Mouse (Mus musculus): Measurements from ENCODE around the gene Krt36. TPM values are rescaled to one million over a fixed set of nuclear protein-coding genes. Genes with fewer than 3 reads are reported as not detected.

The Krt36 gene
- total RNA-seq, 2 experiments from 2014 or later: not detected

DNA sequence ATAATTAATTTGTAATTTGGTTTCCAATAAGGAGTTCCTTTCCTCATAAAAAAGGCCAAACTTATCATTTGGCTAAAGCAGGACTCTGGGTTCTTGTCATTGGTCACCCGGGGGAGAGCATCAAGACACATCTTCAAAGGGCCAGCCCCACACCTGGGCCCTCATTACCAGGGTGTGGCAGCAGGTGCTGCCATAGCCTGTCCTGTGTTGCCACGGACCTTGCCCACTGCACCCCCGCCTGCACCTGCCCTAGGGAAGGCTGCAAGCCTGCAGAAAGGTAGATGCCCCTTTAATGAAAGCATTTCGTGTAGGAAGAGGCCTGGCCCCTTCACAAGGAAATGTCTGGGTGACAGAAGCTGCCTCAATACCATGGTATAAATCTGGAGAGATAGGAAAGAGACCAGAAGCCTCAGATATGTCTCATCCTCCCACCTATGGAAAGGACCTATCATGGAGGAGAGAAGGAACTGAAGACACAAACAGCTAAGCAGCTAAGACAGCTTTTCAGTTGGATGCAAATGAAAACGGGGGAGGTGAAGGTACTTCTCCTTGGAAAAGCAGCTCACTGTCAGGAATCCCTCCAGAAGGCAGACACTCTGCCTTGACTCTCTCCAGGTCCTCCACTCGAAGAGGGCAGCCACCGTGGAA lies 16.9 kb downstream of the Krt36 start:
- no peak for DNase-seq (ENCODE audit: low spot score in 2 of 2)

DNA sequence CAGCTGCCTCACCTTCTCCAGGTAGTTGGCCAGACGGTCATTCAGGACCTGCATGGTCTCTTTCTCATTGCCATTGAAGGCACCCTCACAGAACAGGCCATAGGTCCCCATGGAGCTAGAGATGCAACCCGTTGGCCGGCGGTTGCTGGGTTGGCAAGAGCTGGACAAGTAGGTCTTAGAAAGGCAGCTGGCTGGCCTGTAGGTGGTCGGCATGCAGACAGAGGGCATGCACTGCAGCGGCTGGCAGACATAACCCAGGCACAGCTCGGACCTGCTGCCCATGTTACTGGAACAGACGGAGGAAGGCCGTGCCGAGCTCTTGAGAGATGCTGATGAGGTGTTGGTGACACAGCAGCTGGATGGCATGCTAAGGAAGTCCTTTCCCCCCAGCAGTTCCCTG lies 17.6 kb downstream of the Krt36 start, which contains the start of gene Krt32:
TSS of gene Krt32 (minus strand) at position 366 of the 400 bp plus-strand sequence.
- DNase-seq (ENCODE audit: low spot score in 2 of 2): no peak

- no peak for DNase-seq (ENCODE audit: low spot score in 2 of 2)
Measured at GRCm38 (mm10) chr11:100073873-100074272, 31.6 kb downstream of the Krt36 start.

DNA sequence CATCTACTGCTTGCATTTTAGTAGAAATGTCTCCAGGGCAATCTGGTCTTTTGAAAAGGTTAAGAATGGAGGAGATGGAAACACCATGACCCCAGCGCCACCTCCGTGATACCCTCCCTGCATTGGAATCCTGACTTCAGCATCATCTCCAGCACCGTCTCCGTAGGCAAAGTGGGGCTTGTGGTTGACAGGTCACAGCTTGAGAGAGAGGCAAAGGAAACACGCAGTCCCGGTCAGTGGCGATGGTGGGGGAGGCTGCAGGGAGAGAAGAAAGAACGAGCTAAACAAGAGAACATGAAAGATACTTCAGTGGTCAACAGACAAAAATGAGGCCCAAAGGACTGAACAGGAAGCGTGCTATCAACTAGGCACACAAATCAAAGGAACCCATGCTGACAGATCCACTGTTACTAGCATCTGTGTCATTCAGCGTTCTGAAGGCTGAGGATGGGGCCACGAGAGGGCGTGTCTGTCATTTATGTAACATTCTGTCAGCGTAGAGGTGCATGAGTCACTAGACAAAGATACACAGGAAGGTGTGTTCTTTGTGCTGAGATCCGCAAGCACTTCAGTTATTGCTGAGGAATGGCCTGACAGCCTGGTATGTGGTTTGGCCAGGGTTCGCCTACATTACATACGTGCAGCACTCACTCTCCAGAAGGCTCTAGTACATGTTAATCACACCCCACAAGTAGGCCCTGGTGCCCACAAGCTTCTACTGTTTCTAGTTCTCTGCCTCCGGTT lies 38.0 kb downstream of the Krt36 start:
- no peak for DNase-seq (ENCODE audit: low spot score in 2 of 2)

DNA sequence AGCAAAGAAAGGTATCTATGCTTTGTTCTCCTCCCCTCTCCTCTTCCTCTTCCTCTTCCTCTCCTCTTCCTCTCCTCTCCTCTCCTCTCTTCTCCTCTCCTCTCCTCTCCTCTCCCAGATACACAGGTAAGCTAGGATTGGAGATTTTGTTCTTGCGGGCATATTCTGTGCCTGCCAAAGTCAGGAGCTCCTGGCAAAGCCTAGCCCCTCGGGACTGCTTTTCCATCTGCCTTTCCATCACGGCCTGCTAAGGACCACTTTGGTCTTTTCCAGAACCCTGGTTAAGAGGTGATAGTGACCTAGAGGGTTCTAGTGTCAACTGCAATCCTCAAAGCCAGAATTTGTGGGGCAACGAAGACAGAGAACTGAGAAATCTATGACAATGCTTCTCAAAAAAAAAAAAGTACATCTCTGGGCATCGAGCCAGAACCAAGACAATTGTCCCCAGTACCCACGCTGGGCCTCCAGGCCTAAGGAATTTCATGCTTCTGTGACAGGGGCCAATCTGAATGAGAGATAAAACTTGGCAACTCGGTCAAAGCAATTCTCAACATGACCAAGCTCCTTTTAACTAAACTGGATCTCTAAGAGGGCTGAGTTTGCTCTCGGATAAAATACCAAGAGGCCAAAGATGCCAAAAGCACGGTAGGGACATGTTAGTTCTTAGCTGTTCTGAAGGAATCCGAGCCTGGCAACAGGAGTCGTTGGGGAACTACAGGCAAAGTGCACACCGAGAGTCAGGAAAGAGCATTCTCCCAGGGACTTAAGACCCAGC lies 39.0 kb downstream of the Krt36 start:
- DNase-seq (ENCODE audit: low spot score in 2 of 2): no peak

DNA sequence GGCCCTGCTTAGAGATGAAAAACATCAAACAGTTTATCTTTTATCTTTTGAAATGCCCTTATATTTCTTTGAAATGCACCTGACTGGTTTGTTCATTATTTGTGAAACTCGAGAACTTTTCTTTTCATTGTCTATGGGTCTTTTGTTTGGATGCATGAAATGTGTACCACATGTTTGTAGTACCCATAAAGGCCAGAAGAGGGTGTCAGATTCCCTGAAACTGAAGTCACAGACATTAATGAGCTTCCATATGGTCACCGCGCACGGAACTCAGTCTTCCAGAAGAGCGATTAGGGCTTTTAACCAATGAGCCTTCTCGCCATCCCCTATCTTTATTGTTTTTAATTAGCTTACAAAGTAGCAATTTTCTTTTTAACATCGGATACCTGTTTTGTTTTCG lies 46.6 kb downstream of the Krt36 start:
- DNase-seq (ENCODE audit: low spot score in 2 of 2): no peak

DNA sequence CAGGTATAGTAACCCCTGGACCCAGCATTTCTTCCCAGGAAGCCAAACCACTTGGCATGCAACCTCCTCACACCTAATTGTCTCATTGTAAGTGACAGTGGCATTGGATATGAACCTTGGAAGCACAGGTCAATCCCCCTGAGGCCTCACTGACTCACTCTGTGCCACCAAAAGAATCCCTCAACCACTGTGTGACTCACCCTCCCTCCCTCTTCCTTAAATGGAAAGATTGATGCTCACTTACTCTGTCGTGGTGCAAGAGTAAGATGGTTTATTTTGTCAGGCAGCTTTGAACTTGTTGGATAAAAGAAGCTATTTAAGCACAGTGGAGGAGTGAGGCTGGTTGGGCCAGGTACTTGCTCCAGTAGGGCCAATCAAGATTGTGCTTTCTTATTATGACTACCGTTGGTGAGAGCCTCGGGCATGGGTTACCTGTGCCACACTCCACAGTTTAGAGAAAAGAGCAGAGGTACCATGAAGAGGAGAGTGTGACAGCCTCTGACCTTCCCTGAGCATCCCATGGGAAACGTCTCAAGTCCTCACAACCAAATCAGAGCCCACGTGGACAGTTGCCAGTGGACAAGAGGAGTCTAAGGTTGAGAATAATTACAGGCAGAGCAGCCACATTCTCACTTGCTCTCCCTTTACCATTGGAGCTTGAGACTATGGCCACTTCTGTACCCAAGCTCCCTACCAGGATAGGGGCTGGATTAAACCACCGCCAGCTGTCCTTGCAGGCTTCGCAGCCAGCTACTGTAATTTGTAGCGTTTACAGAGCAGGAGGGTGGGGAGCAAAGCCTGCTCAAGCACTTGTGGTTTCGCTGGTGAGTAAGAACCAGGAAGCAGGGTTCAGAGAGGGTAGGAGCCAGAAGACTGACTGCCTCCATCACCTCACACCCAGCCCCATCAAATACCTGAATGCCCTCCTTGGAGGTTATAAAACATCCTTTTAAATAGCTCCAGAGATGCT lies 49.5 kb downstream of the Krt36 start:
- no peak for DNase-seq (ENCODE audit: low spot score in 2 of 2)

Other genes with a start within 250 kb of the Krt36 start
- gene Gm11568, start 247.7 kb downstream of the Krt36 start, total RNA-seq (2021): not detected
- not detected for gene Gm11559, start 241.2 kb downstream of the Krt36 start, total RNA-seq (2021)
- not detected for gene Krtap9-1, start 232.2 kb downstream of the Krt36 start, total RNA-seq (2021)
- gene Gm11567, start 226.4 kb downstream of the Krt36 start, total RNA-seq (2021): not detected
- gene Krtap31-1, start 197.7 kb downstream of the Krt36 start, total RNA-seq (2021): not detected
- gene Gm11565, start 190.9 kb downstream of the Krt36 start, total RNA-seq (2021): not detected
- gene Krtap31-2, start 169.3 kb downstream of the Krt36 start, total RNA-seq (2021): not detected
- gene Krtap9-5, start 157.2 kb downstream of the Krt36 start, total RNA-seq (2021): not detected
- not detected for gene Krtap29-1, start 126.6 kb downstream of the Krt36 start, total RNA-seq (2021)
- gene Krtap16-1, start 119.0 kb downstream of the Krt36 start, total RNA-seq (2021): not detected
- not detected for gene Krtap17-1, start 111.6 kb downstream of the Krt36 start, total RNA-seq (2021)
- gene Krt33a, start 89.4 kb downstream of the Krt36 start, total RNA-seq (2021): not detected
- gene Krt33b, start 75.8 kb downstream of the Krt36 start, total RNA-seq (2021): under 1 TPM in 1 of 2 experiments, not detected in 1; 0.22 TPM
- gene Krt34, start 64.1 kb downstream of the Krt36 start, total RNA-seq (2021): not detected
- gene Krt31, start 55.1 kb downstream of the Krt36 start, total RNA-seq (2021): not detected
- gene Krt32, start 17.4 kb downstream of the Krt36 start, total RNA-seq (2021): not detected
- gene Krt35, start 9.4 kb downstream of the Krt36 start, total RNA-seq (2021): under 1 TPM; 0.15 to 0.31 TPM
- gene Krt13, start 15.9 kb upstream of the Krt36 start, total RNA-seq (2021): not detected
- gene Krt15, start 30.3 kb upstream of the Krt36 start, total RNA-seq (2021): 1 to 10 TPM in 1 of 2 experiments, under 1 TPM in 1; 0.27 to 1.1 TPM
- gene Krt19, start 43.0 kb upstream of the Krt36 start, total RNA-seq (2021): 1 to 10 TPM in 1 of 2 experiments, under 1 TPM in 1; 0.71 to 1.3 TPM
- under 1 TPM in 1 of 2 experiments, not detected in 1; 0.15 TPM for gene Krt9, start 87.6 kb upstream of the Krt36 start, total RNA-seq (2021)
- gene Krt14, start 101.9 kb upstream of the Krt36 start, total RNA-seq (2021): 1 to 10 TPM in 1 of 2 experiments, under 1 TPM in 1; 0.15 to 1.8 TPM
- gene Krt16, start 143.3 kb upstream of the Krt36 start, total RNA-seq (2021): under 1 TPM in 1 of 2 experiments, not detected in 1; 0.29 TPM
- gene Krt17, start 155.4 kb upstream of the Krt36 start, total RNA-seq (2021): under 1 TPM; 0.29 to 0.44 TPM
- gene Krt42, start 164.2 kb upstream of the Krt36 start, total RNA-seq (2021): not detected
- gene Eif1, start 214.3 kb upstream of the Krt36 start, total RNA-seq (2021): 100 to 1,000 TPM; 842 to 874 TPM
- not detected for gene Gast, start 228.8 kb upstream of the Krt36 start, total RNA-seq (2021)